Mouse (Mus musculus): ENCODE results near the gene Cubn.
A peak's percentile ranks its signal among the peaks of the same experiment; 100 is the strongest.

Cubn gene

GRCm38 (mm10) chr2:13484566-13484965, 7.0 kb downstream of the Cubn start:
- DNase-seq (ENCODE audit: low read depth, low spot score), result no peak

- DNase-seq (ENCODE audit: low read depth, low spot score), result no peak
Observed at GRCm38 (mm10) chr2:13480744-13481143, 10.9 kb downstream of the Cubn start.

GRCm38 (mm10) chr2:13479165-13479564, 12.4 kb downstream of the Cubn start:
- no peak for DNase-seq (ENCODE audit: low read depth, low spot score)

GRCm38 (mm10) chr2:13470108-13470507, 21.5 kb downstream of the Cubn start:
- no peak for DNase-seq (ENCODE audit: low read depth, low spot score)

GRCm38 (mm10) chr2:13469641-13470040, 22.0 kb downstream of the Cubn start:
- no peak for DNase-seq (ENCODE audit: low read depth, low spot score)

- no peak for DNase-seq (ENCODE audit: low read depth, low spot score)
Observed at GRCm38 (mm10) chr2:13466685-13467084, 24.9 kb downstream of the Cubn start.

- DNase-seq (ENCODE audit: low read depth, low spot score), result no peak
Observed at GRCm38 (mm10) chr2:13458088-13458487, 33.5 kb downstream of the Cubn start.

- no peak for DNase-seq (ENCODE audit: low read depth, low spot score)
Observed at GRCm38 (mm10) chr2:13456821-13457220, 34.8 kb downstream of the Cubn start.

- DNase-seq (ENCODE audit: low read depth, low spot score), result peak; percentile 46
Observed at GRCm38 (mm10) chr2:13451495-13452491, 39.8 kb downstream of the Cubn start.

GRCm38 (mm10) chr2:13450895-13451294, 40.7 kb downstream of the Cubn start:
- no peak for DNase-seq (ENCODE audit: low read depth, low spot score)

- DNase-seq (ENCODE audit: low read depth, low spot score), result peak; percentile 62
Observed at GRCm38 (mm10) chr2:13450470-13450869, 41.1 kb downstream of the Cubn start.

- no peak for DNase-seq (ENCODE audit: low read depth, low spot score)
Observed at GRCm38 (mm10) chr2:13445156-13445555, 46.5 kb downstream of the Cubn start.

- no peak for DNase-seq (ENCODE audit: low read depth, low spot score)
Observed at GRCm38 (mm10) chr2:13438983-13439382, 52.6 kb downstream of the Cubn start.

- DNase-seq (ENCODE audit: low read depth, low spot score), result no peak
Observed at GRCm38 (mm10) chr2:13438275-13438845, 53.3 kb downstream of the Cubn start.

- DNase-seq (ENCODE audit: low read depth, low spot score), result no peak
Observed at GRCm38 (mm10) chr2:13432002-13432401, 59.6 kb downstream of the Cubn start.

GRCm38 (mm10) chr2:13421974-13422760, 69.4 kb downstream of the Cubn start:
- DNase-seq (ENCODE audit: low read depth, low spot score), result no peak

GRCm38 (mm10) chr2:13416765-13417524, 74.7 kb downstream of the Cubn start:
- DNase-seq (ENCODE audit: low read depth, low spot score), result no peak

GRCm38 (mm10) chr2:13413520-13414178, 78.0 kb downstream of the Cubn start:
- no peak for DNase-seq (ENCODE audit: low read depth, low spot score)

- no peak for DNase-seq (ENCODE audit: low read depth, low spot score)
Observed at GRCm38 (mm10) chr2:13410660-13411059, 81.0 kb downstream of the Cubn start.

GRCm38 (mm10) chr2:13409767-13410519, 81.7 kb downstream of the Cubn start:
- DNase-seq (ENCODE audit: low read depth, low spot score), result no peak

All from forelimb bud, embryonic 11.5 days (tissue).